Mouse (Mus musculus) spleen, embryonic (tissue): Measurements from ENCODE around the gene Lingo2.
"Not testable (repeated sequence)": the region's sequence is repeated elsewhere in the genome, so short reads cannot be mapped to it uniquely, and the experiment has no call there.

Experiments used
- CTCF ChIA-PET: fragments of 350-600 bp; sonication (Branson Sonifier 250); formaldehyde crosslinking; loops from one replicate; lab custom pipeline; 2022; lab: Charles Lee

Lingo2 gene

DNA sequence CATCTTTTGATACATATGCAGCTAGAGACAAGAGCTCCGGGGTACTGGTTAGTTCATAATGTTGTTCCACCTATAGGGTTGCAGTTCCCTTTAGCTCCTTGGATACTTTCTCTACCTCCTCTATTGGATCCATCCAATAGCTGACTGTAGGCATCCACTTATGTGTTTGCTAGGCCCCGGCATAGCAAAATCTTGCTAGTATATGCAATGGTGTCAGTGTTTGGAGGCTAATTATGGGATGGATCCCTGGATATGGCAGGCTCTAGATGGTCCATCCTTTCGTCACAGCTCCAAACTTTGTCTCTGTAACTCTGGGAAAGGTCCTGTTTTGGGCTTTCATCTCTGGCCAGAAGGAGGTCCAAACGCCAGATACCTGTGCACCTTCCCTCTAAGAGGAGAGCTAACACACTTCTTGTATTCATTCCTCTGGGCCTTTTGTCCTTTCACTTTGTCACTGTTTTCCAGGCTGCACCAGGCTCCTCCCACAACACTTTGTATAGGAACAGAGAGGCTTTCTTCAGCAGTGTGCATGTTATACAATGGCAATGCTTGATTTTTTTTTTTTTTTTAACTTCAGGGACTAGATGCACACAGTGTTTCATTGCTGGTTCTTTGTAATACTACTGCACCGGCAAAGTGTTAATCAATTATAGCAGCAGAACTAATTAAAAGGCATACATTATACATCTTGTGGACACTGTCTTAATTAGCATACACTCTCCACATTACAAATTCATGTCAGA is 1262.9 kb downstream of the Lingo2 start:
- CTCF ChIA-PET: not testable (repeated sequence)
